Mouse (Mus musculus) CH12.LX (cell line): ENCODE data around the gene Arl16.

ENCODE experiments used
- CTCF ChIP-seq, 2 experiments: IDR thresholded peaks in 1 of 2; conservative IDR thresholded peaks in 1 of 2; 2 replicates each; pipeline ENCODE4 v1.5.1; 2011 to 2012; ENCODE audit warnings: low read depth in 2 of 2, low read length in 2 of 2, improper control_type of control experiment in 1 of 2, inconsistent platforms in 1 of 2, mild to moderate bottlenecking in 1 of 2, moderate library complexity in 1 of 2
- JUND ChIP-seq: conservative IDR thresholded peaks from 2 replicates; pipeline ENCODE4 v1.6.1; 2011; ENCODE audit warnings: low read depth, low read length, improper control_type of control experiment
- MAFK ChIP-seq: IDR thresholded peaks from 2 replicates; pipeline ENCODE4 v1.6.1; 2011; ENCODE audit warnings: low read length, improper control_type of control experiment; ENCODE audit not compliant: insufficient replicate concordance
- MXI1 ChIP-seq: IDR thresholded peaks from 2 replicates; pipeline ENCODE4 v1.6.1; 2011; ENCODE audit warnings: mild to moderate bottlenecking, low read depth, low read length, improper control_type of control experiment
- NELFE ChIP-seq: IDR thresholded peaks from 2 replicates; pipeline ENCODE4 v1.6.1; 2011; ENCODE audit warnings: low read depth, low read length, improper control_type of control experiment
- POLR2A ChIP-seq: IDR thresholded peaks from 2 replicates; pipeline ENCODE4 v1.6.1; 2011; ENCODE audit warnings: low read depth, mild to moderate bottlenecking, improper control_type of control experiment, low read length
- POLR2AphosphoS2 ChIP-seq: IDR thresholded peaks from 2 replicates; pipeline ENCODE4 v1.6.1; 2011; ENCODE audit warnings: low read depth, low read length, improper control_type of control experiment
- SMC3 ChIP-seq: IDR thresholded peaks from 2 replicates; pipeline ENCODE4 v1.6.1; 2011; ENCODE audit warnings: low read depth, low read length, improper control_type of control experiment
- TCF12 ChIP-seq: IDR thresholded peaks from 2 replicates; pipeline ENCODE4 v1.6.1; 2014; ENCODE audit warnings: low read depth, mild to moderate bottlenecking, inconsistent platforms, low read length, improper control_type of control experiment
- UBTF ChIP-seq: IDR thresholded peaks from 2 replicates; pipeline ENCODE4 v1.6.1; 2012; ENCODE audit warnings: low read depth, mild to moderate bottlenecking, inconsistent platforms, low read length, improper control_type of control experiment, moderate library complexity
- USF2 ChIP-seq: conservative IDR thresholded peaks from 2 replicates; pipeline ENCODE4 v1.6.1; 2011; ENCODE audit warnings: low read depth, low read length, improper control_type of control experiment
- ZNF384 ChIP-seq: IDR thresholded peaks from 2 replicates; pipeline ENCODE4 v1.6.1; 2012; ENCODE audit warnings: low read depth, low read length, improper control_type of control experiment, inconsistent platforms

GRCm38 (mm10) chr11:120493911-120494310, 26.5 kb upstream of the Arl16 start:
- TF ChIP-seq NELFE (no peak), POLR2AphosphoS2 (no peak), CTCF (conservative IDR thresholded peaks at IDR 0.05 in 1 of 2, IDR thresholded peaks at IDR 0.05 in 1 of 2; ENCODE audit: low read depth in 2 of 2, low read length in 2 of 2) (no peak), POLR2A (no peak), UBTF (no peak), USF2 (no peak), ZNF384 (no peak), MXI1 (no peak), JUND (no peak), SMC3 (no peak), TCF12 (no peak), MAFK (no peak)
